Mouse (Mus musculus) B cell, adult 2 months (primary cell): Measurements from ENCODE around the gene Ilf2.

Experiments used
- DNase-seq, 2 experiments: peaks; one replicate each; pipeline ENCODE4 v3.0.0; 2022

The Ilf2 gene

DNA sequence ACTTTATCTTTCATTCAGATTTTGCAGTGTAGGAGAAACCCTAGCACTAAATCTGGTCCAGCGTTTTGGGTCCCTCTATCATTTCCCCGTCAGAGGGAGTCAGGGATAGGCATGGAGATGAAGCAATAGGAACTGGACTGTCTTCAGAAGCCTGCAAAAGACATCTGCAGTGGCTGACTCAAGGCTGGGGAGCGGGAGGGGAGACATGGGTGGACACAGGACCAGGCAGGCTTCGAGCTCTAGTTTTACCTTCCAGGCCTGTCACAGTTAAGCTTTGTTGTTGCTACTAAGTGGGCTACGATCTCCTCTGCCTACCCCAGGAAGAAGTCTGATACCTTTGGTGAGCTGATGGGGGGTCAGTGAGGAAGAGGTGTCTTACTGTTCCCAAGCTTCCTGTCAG is 36.4 kb downstream of the Ilf2 start:
- DNase-seq: no peak

DNA sequence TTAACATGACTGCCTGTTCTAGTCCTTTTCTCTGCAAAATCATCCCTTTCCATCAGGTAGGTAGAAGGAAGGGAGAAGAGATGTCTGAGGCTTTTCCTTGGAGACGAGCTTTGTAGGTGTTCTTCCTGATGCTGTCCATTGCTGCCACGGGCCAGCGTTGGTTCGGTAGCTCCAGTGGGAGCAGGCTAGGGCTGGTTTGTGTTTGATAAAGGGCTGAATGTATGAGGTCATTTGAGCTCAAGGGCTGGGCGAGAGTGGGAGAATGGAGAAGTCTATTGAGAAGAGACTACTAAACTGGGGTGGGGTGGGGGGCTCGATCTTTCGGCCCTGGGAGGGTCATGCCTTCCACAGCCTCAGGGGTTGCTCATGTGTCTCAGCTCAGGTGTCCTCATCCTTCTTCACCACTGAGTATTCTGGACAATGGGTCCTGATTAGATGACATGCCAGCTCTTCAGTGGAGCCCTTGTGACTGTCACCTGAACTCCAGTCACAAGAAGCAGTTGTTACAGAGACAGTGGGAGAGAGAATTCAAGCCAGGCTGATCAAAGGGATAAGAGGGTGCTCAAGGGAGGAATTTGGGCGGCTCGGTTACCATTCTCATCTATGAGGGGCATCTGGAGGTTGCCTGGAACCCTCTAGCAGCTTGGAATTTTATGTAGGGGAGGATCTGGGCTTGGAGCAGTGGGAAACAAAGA is 37.2 kb downstream of the Ilf2 start:
- DNase-seq: no peak

- peak; percentile 27 to 30 for DNase-seq
These were observed 38.1 kb downstream of the Ilf2 start, which contains the start of the genes S100a1 and S100a13 for GRCm38 (mm10) chr3:90513796-90514590. Gene S100a1 (minus strand): TSS chr3:90514392. Gene S100a13 (plus strand): TSS chr3:90514435.

GRCm38 (mm10) chr3:90514691-90515090 is 38.8 kb downstream of the Ilf2 start:
- peak; percentile 57 to 60 for DNase-seq

GRCm38 (mm10) chr3:90515242-90515641 is 39.3 kb downstream of the Ilf2 start:
- no peak for DNase-seq

GRCm38 (mm10) chr3:90515789-90516188 is 39.9 kb downstream of the Ilf2 start:
- no peak for DNase-seq

- no peak for DNase-seq
These were observed 41.8 kb downstream of the Ilf2 start for GRCm38 (mm10) chr3:90517711-90518110.

- peak; percentile 32 to 43 for DNase-seq
These were observed 49.5 kb downstream of the Ilf2 start for GRCm38 (mm10) chr3:90525421-90525820.

DNA sequence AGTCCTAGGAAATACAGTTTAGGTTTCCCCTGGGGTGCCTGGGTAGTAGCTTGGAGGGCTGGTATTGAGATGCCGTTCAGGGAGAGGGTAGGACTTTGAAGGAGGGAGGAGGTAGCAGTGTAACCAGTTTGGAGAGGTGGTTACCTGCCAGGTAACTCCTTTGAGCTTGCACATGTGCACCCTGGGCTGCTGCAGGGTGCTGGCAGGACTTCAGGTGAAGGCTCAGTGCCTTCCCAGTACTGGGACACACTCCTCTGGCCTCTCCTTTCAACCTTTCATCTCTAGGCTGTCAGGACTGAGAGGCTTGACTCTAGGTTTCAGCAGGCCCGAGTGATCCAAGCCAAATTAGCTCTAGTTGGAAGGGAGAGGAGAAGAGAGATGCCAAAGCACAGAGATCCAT is 50.1 kb downstream of the Ilf2 start:
- no peak for DNase-seq

DNA sequence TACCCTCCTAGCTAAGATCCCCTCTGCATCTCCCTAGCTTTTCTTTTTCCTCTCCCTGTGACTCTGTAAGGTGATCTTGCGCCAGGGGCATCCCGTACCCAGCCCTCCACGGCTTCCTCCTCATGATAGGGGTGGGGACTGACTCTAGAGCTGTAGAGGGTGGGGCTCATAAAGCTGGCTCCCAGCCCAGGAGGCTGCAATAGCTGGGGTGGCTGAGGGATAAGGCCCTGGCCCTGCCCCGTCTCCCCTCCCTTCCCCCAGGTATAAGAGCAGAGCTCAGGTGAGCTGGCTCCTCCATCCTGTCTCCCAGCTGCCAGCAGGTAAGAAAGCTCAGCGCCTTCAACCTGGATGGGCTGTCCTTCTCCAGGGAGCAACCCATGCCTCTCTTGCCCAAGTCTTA is 50.7 kb downstream of the Ilf2 start, which contains the start of gene S100a14:
Gene S100a14, plus strand, starts transcription at position 277 of the 400 bp plus-strand sequence.
- DNase-seq: no peak

DNA sequence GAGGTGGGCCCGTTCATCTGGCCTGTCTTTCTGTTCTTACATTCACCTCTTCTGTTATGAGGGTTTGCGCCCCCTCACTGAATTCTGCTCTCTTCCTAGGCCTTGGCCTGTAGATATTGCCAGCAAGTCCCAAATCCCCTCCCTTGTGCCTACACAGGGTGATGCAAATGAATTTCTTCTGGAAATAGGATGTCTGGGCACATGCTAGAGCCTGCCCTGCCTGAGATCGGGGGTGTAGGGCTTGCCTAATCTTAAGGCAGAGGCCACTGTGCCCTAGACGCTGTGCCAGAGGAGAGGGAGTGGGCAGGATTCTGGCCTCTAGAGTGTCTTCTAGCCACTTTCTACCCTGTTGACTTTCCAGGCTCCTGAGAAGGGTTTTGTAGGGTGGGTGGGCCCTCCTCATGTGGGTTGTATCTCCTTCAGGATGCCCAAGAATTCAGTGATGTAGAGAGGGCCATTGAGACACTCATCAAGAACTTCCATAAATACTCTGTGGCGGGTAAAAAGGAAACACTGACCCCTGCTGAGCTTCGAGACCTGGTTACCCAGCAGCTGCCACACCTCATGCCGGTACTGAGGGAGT is 51.5 kb downstream of the Ilf2 start:
- no peak for DNase-seq

DNA sequence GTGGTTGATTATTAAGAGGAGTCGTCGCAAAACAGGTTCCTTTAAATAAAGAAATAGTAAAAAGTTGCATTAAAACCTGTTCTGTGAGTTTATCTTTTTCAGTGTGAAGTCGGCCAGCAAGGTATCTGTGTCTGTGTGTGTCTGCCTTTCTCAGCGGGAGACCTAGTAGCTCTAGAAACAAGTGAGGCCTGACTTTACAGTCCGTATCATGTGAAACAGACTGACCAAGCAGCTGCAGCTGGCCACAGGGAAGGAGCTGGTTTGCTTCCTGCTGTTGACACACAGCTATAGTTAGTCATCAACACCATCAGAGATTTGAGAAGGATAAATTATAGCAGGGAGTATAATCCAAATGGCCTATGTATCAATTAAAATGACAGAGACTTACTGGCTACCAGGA is 55.8 kb downstream of the Ilf2 start:
- DNase-seq: no peak

- DNase-seq: no peak
These were observed 59.5 kb downstream of the Ilf2 start for GRCm38 (mm10) chr3:90535446-90535845.

- no peak for DNase-seq
These were observed 61.4 kb downstream of the Ilf2 start, which contains the start of gene S100a16 for GRCm38 (mm10) chr3:90537141-90537904. Gene S100a16 (plus strand): TSS chr3:90537254.

DNA sequence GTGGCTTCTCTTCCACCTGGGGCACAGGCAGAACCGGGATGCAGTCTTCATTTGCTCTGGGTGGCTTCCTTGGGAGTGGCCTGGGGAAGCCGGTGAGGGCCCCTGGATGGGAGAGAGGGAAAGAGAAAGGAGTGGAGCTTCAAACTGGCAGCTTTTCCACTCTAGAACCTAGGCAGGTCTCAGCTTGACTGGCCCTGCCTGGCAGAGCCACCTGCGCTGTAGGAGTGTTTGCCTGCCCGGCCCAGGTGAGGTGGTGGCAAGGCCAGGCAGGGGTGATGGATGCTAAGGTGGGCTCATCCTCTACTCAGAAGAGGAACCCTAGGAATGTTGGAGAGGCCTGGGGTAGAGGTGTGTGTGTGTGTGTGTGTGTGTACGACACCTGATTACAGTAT is 62.0 kb downstream of the Ilf2 start:
- no peak for DNase-seq
